Mouse (Mus musculus) heart, embryonic 12.5 days (tissue): Measurements from ENCODE around the gene Iqcn. TPM values are rescaled to one million over a fixed set of nuclear protein-coding genes. Genes with fewer than 3 reads are reported as not detected.

Experiments used
- ATAC-seq: fragments of 200-750 bp; cut with Nextera tagmentation; 2 replicates; pipeline ENCODE4 v1.8.0; 2017; ENCODE audit warnings: moderate TSS enrichment, moderate library complexity; ENCODE audit not compliant: insufficient number of reproducible peaks, low FRiP score
- H3K27ac ChIP-seq: fragments of 300-500 bp; sonication (generic); 2 replicates; pipeline ENCODE4 v1.5.1; 2016; ENCODE audit warnings: mild to moderate bottlenecking, moderate library complexity; ENCODE audit not compliant: poor library complexity, severe bottlenecking
- H3K27me3 ChIP-seq: fragments of 300-500 bp; sonication (generic); replicated peaks from 2 replicates; pipeline ENCODE4 v1.6.1; 2016; ENCODE audit warnings: mild to moderate bottlenecking, moderate library complexity
- H3K36me3 ChIP-seq: fragments of 300-500 bp; sonication (generic); 2 replicates; pipeline ENCODE4 v1.6.1; 2016; ENCODE audit warnings: mild to moderate bottlenecking, moderate library complexity
- H3K4me1 ChIP-seq: fragments of 300-500 bp; sonication (generic); replicated peaks from 2 replicates; pipeline ENCODE4 v1.6.1; 2016; ENCODE audit warnings: mild to moderate bottlenecking
- H3K4me2 ChIP-seq: fragments of 300-500 bp; sonication (generic); 2 replicates; pipeline ENCODE4 v1.6.1; 2016; ENCODE audit warnings: mild to moderate bottlenecking, moderate library complexity
- H3K4me3 ChIP-seq: fragments of 300-500 bp; sonication (generic); 2 replicates; pipeline ENCODE4 v1.5.1; 2016; ENCODE audit warnings: mild to moderate bottlenecking
- H3K9ac ChIP-seq: fragments of 300-500 bp; sonication (generic); 2 replicates; pipeline ENCODE4 v1.6.1; 2016; ENCODE audit warnings: mild to moderate bottlenecking, moderate library complexity
- H3K9me3 ChIP-seq: fragments of 300-500 bp; sonication (generic); replicated peaks from 2 replicates; pipeline ENCODE4 v1.6.1; 2016; ENCODE audit warnings: mild to moderate bottlenecking, moderate library complexity
- WGBS: fragments of 180-500 bp; shearing (Covaris S2); methylation state at CpG from one replicate; pipeline ENCODE4 v1.1.7; 2016; 5-methylcytosine and 5-hydroxymethylcytosine counted together
- polyA plus RNA-seq: library from polyadenylated mRNA; unstranded; fragments of >200 nt; fragmentation: Nextera tagmentation; extraction: Ambion mirVana; gene quantifications from 2 replicates; pipeline ENCODE4 v1.2.1, GENCODE M21; 2016

The Iqcn gene
- polyA plus RNA-seq: 0.04 and 0.06 TPM in 2 replicates

DNA sequence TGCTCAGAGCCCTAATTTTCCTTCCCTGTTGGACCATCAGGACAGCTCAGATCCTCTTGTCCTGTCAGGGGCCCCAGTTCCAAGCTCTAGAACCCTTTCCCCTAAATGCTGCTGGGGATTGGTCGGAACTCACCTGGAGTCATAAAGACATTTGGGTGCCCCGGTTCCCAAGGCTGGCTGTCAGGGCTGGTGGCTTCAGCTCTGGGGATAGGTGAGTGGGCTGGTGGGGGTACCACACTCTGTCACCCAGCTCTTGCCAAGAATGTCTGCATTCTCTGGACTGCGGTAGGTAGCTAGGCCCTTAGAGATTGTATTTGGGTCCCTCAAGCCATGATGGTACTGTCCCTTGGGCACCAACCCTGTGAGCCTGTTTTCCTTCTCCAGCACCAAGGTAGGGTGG is at the start of gene Iqcn:
Iqcn (plus strand) TSS at position 171 of the 400 bp plus-strand sequence.
- Histone ChIP-seq H3K9ac (no peak within 1 kb of the TSS; the same call in 1 of the 2 replicates), H3K4me2 (no peak within 1 kb of the TSS), H3K27ac (peak within 1 kb of the TSS; percentile 5; the same call in 1 of the 2 replicates), H3K4me3 (no peak within 1 kb of the TSS), H3K9me3 (no peaks in the 10 kb centered on the region), H3K27me3 (no peaks in the 10 kb centered on the region), H3K4me1 (peaks cover 21% of the 10 kb centered on the region), H3K36me3 (peaks cover 25% of the 10 kb centered on the region)
- WGBS: 87% methylated on average over 3 of the region's 3 CpGs
- ATAC-seq: no peak

DNA sequence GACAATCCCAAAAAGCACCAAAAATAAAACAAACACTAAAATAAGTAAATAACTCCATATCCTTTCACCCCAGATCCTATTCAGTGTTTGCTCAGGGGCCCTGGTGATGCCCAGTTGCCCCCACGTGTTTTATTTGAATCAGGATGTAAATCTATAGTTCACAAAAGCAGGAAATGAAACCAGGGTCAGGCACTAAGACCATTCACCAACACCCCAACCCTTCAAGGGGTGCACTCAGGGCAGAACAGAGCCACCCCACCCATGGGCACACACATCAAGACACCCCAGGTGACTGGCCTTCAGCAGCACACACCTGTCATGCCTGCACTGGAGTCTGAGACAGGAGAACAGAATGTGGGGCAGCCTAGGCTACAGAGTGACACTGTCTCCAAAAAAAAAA is 49.1 kb upstream of the Iqcn start:
- no peak for ATAC-seq
- Histone ChIP-seq H3K4me3 (no peak overlapping the region), H3K27me3 (no peaks in the 10 kb centered on the region), H3K9ac (no peak overlapping the region), H3K9me3 (no peaks in the 10 kb centered on the region), H3K4me1 (peaks cover 31% of the 10 kb centered on the region), H3K4me2 (no peak overlapping the region), H3K27ac (no peak overlapping the region), H3K36me3 (peaks cover 67% of the 10 kb centered on the region)
- WGBS: 65% methylated on average over 1 of the region's 1 CpGs

DNA sequence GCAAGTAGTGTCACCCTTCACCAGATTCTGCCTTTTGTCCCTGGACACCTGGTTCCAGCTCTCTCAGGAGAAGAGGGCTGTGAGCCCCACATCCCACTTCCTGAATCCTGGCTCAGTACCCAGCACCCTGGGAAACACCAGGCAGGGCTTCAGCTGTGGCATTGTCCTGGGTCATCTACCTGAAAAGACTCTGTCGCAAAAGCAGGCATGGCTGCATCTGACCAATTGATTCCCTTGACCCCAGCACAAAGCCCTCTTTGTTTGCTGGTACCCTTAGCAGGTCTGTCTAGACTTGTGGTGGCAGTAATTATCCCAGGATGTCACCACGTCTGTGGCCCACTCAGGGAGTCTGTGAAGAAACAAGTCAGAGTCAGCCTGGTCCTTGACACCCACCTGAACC is 47.8 kb upstream of the Iqcn start:
- H3K36me3 ChIP-seq: peaks cover 60% of the 10 kb centered on the region

DNA sequence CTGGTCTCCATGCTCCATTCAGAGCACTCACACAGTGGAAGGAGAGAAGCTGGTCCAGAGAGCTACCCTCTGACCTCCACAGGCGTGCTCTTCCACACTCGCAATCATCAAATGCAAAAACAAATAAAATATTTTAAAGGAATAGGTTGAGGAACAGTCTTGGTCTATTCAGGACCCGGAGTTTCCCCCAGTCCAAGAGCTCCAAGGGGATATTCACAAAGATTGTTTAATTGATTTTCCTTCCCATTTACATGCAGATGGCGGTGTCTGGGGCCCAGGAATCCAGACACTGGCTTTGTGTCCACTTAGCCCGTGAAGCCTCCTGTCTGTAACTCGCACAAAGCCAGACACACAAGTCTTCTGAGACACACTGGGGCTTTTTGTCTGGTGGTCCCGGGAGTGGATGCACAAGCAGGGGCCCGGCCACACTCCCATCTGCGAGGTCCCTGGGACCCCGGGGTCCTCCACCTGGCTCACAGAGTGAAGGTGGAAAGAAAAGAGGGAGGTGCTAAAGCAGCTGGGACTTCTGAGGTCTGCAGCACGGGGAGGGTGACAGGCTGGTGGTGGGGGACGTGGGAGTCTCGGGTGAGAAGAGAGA is 47.0 kb upstream of the Iqcn start:
- Histone ChIP-seq H3K9ac (no peak overlapping the region), H3K9me3 (no peaks in the 10 kb centered on the region), H3K36me3 (peaks cover 52% of the 10 kb centered on the region), H3K4me1 (peaks cover 24% of the 10 kb centered on the region), H3K4me2 (no peak overlapping the region), H3K4me3 (no peak overlapping the region), H3K27me3 (no peaks in the 10 kb centered on the region), H3K27ac (no peak overlapping the region)
- 77% methylated on average over 13 of the region's 13 CpGs for WGBS
- ATAC-seq: no peak

More for the DNA sequence above, 47.8 kb upstream of the Iqcn start:
- Histone ChIP-seq H3K27ac (no peak overlapping the region), H3K9me3 (no peaks in the 10 kb centered on the region), H3K27me3 (no peaks in the 10 kb centered on the region), H3K9ac (no peak overlapping the region), H3K4me1 (peaks cover 23% of the 10 kb centered on the region), H3K4me3 (no peak overlapping the region), H3K4me2 (no peak overlapping the region)
- no peak for ATAC-seq
- 63% methylated on average over 2 of the region's 2 CpGs for WGBS

DNA sequence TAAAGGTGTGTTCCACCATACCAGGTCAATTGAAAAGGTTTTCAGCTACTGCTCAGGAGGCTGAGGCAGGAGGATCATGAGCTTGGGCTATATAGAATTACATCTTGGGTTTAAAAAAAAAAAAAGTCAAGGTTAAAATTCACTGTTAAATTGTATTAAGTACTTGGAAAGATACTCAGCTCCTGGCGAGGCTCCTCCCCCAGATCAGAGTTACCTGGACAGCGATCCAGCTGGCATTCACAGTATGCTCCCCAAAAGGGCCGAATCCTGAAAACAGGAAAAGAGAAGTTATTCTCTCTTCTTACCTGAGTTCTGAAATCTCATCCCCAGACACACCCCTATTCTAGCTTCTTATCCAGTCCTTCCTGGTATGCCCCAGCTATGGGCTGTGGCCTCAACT is 46.0 kb upstream of the Iqcn start:
- Histone ChIP-seq H3K9me3 (no peaks in the 10 kb centered on the region), H3K36me3 (peaks cover 43% of the 10 kb centered on the region), H3K9ac (no peak overlapping the region), H3K4me2 (no peak overlapping the region), H3K27ac (no peak overlapping the region), H3K4me1 (peaks cover 24% of the 10 kb centered on the region), H3K4me3 (no peak overlapping the region), H3K27me3 (no peaks in the 10 kb centered on the region)
- WGBS: 92% methylated on average over 3 of the region's 3 CpGs
- no peak for ATAC-seq

DNA sequence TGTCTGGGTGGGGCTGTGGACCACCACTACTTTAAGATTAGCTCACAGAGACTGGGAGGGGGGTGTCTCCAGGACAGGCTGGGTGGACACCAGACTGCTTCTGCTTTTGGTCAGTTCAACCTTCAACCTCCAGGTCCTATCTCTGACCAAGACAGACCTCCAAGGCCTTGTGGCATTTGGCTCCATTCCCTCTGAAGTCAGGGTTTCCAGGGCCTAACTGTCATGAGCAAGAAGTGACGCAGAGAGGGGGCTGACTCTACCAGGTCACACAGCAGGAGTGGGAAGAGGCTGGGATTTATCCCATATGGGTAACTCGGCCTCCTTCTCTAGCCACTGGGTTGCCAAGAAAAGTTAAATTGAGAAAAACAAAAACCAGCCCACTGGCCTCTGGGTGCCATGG is 45.5 kb upstream of the Iqcn start:
- ATAC-seq: no peak
- Histone ChIP-seq H3K4me1 (peaks cover 24% of the 10 kb centered on the region), H3K27ac (no peak overlapping the region), H3K4me2 (peak overlapping the region; percentile 84; the same call in 1 of the 2 replicates), H3K9ac (peak overlapping the region; percentile 87), H3K36me3 (peaks cover 37% of the 10 kb centered on the region), H3K27me3 (no peaks in the 10 kb centered on the region), H3K4me3 (no peak overlapping the region), H3K9me3 (no peaks in the 10 kb centered on the region)
- 77% methylated on average over 2 of the region's 2 CpGs for WGBS

DNA sequence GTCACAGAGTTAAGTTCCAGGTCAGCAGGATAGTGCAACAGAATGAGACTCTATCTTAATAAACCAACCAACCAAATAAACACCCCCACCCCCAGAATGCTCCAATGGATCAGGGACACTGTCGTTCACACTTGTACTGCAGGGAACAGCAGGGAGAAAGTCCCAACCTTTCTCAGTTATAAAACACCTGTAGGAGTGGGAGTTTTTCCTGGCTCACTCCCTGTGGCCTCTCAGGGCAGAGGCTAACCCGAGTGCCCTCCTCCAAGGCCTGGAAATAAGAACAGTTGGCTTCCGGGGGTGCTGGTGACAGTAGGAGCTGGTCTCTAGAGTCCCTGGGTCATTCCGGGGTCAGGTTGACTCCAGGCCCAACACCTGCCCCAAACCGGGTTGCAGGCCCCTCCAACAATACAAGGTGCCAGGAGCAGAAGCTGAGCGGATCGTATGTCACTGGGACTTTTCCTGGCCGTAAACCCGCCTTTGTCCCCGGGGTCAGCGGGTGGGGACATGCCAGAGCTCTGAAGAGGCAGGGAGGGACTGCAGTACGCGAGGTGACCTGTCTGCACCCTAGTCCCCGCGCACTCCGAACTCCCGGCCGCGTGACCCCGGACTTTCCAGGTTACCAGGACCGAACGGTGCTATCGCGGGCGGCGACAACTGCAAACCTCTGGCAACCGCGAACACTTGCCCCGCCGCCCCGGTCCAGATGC is 44.2 kb upstream of the Iqcn start:
- Histone ChIP-seq H3K4me1 (peaks cover 24% of the 10 kb centered on the region), H3K27me3 (no peaks in the 10 kb centered on the region), H3K4me2 (peak overlapping the region; percentile 84), H3K36me3 (peaks cover 31% of the 10 kb centered on the region), H3K4me3 (peak overlapping the region; percentile 77), H3K27ac (peak overlapping the region; percentile 86), H3K9ac (peak overlapping the region; percentile 87), H3K9me3 (no peaks in the 10 kb centered on the region)
- under 1% methylated on average over 31 of the region's 31 CpGs for WGBS
- ATAC-seq: peak; percentile 73

DNA sequence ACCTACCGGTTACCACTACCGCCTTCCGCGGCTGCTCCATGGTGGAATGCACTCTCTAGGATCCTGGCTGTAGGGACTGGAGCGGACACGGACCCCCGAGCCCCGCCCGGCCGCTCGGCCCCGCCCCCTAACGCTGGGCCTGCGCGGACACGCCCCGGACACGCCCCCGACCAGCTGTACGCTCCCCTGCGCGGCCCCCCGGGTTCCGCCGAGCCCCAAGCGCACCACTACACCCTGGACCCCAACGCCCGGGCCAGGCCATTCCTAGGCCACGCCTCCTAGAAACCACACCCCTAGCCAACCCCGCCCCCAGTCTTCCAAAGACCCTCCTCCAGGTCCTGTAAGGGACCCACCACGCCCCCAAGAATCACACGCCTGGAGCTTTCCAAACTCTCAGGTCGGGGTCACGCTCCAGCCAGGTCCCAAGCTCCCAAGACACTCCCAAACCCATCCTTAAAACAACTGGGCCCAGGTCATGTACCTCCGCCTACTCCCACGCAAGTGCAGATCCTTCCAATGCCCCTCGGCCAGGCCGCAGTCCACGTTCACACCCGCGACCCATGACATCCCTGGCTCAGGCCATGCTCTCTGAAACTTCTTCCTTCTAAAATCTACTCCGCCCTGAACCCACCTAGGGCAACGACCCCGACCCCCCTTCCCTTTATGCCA is 43.5 kb upstream of the Iqcn start:
- Histone ChIP-seq H3K4me1 (peaks cover 24% of the 10 kb centered on the region), H3K27me3 (no peaks in the 10 kb centered on the region), H3K4me3 (peak overlapping the region; percentile 77), H3K4me2 (peak overlapping the region; percentile 84), H3K36me3 (peaks cover 27% of the 10 kb centered on the region), H3K9ac (peak overlapping the region; percentile 87), H3K9me3 (no peaks in the 10 kb centered on the region), H3K27ac (peak overlapping the region; percentile 86)
- ATAC-seq: peak; percentile 98
- 2% methylated on average over 43 of the region's 44 CpGs for WGBS

DNA sequence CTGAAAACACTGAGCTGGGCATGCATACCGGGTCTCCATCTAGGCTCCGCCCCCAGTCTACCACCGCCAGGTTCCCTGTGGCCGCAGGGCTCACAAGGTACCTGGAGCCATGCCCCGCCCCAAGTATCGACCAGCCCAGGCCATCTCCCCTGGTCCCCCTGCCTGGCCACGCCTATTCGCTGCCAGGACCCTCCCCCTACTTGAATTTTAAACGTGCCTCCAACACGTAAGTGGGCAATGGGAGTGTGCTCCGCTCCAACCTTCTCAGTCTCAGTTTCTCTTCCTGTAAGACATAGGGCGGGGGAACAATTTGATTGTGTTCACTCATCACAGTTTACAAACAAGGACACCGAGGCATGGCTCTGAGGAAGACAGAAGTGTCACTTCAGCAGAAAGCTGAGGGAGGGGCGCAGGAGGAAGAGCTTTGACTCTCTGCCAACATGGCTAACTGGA is 43.0 kb upstream of the Iqcn start, which contains the start of gene Pgpep1:
Pgpep1 (minus strand) TSS at position 116 of the 453 bp plus-strand sequence.
- peak within 1 kb of the TSS; percentile 86 for H3K27ac ChIP-seq
- peak within 1 kb of the TSS; percentile 87 for H3K9ac ChIP-seq
- peaks cover 22% of the 10 kb centered on the region for H3K36me3 ChIP-seq
- peak within 1 kb of the TSS; percentile 84 for H3K4me2 ChIP-seq
- WGBS: 3% methylated on average over 14 of the region's 14 CpGs
- no peaks in the 10 kb centered on the region for H3K27me3 ChIP-seq
- no peaks in the 10 kb centered on the region for H3K9me3 ChIP-seq
- peak; percentile 66 for ATAC-seq
- H3K4me3 ChIP-seq: peak within 1 kb of the TSS; percentile 77
- peaks cover 24% of the 10 kb centered on the region for H3K4me1 ChIP-seq

DNA sequence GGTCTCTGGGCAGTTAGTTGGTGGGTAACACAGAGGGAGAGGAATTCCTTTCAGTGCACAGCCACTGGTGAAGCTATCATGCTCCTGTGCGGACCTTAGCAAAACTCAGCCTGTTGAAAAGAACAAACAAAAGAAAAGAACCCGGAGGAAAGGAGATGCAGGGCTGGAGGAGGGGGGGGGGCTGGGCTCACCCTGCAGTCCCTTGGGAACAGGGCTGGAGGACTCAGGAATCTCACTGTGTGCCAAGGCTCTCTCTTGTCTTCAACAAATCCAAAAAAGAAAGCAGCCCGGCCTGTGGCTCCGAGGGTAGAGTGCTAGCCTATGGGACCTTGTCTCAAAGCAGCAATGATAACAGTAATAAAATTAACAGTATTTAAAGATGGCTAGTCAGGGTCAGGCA is 39.6 kb upstream of the Iqcn start:
- no peak overlapping the region for H3K4me2 ChIP-seq
- H3K27ac ChIP-seq: no peak overlapping the region
- WGBS: 55% methylated on average over 4 of the region's 4 CpGs
- no peaks in the 10 kb centered on the region for H3K36me3 ChIP-seq
- peaks cover 10% of the 10 kb centered on the region for H3K4me1 ChIP-seq
- no peak overlapping the region for H3K9ac ChIP-seq
- H3K4me3 ChIP-seq: no peak overlapping the region
- no peaks in the 10 kb centered on the region for H3K27me3 ChIP-seq
- no peak for ATAC-seq
- 0 out of 2 replicates have a peak, but pooled peaks cover 5% of the 10 kb centered on the region for H3K9me3 ChIP-seq

DNA sequence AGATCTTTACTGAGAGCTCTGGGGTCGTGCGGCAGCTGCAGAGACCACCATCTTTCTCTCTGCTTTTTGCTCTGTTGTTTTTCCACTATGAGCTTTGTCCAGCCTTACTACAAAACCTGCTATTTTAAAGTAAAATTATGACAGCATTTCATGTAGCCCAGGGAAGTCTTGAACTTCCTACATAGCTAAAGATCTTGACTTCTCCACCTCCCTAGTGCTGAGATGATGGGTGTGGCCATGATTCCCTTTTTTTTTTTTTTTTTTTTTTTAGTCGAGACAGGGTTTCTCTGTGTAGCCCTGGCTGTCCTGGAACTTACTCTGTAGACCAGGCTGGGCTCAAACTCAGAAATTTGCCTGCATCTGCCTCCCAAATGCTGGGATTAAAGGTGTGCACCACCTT is 38.6 kb upstream of the Iqcn start:
- Histone ChIP-seq H3K9ac (no peak overlapping the region), H3K4me2 (no peak overlapping the region), H3K36me3 (no peaks in the 10 kb centered on the region), H3K9me3 (0 out of 2 replicates have a peak, but pooled peaks cover 5% of the 10 kb centered on the region), H3K4me1 (peaks cover 7% of the 10 kb centered on the region), H3K27me3 (no peaks in the 10 kb centered on the region), H3K27ac (no peak overlapping the region), H3K4me3 (no peak overlapping the region)
- no peak for ATAC-seq
- 62% methylated on average over 3 of the region's 3 CpGs for WGBS
